Comparison of ENCODE assay signal across 8 mouse cellular contexts in genomic region chr2:30358533-30359531, GRCm38 (mm10). TPM values are rescaled to one million over a fixed set of nuclear protein-coding genes. Genes with fewer than 3 reads are reported as not detected.
DNase-seq lines count a peak whose midpoint lies in the region; ATAC-seq and TF ChIP-seq lines count a peak whose summit lies in the region.

Sh3glb2 (minus strand) TSS chr2:30359337.

- peak within 1 kb of the TSS; percentile 92 for H3K4me2 ChIP-seq in forebrain, embryonic 12.5 days
- H3K4me2 ChIP-seq in heart, embryonic 16.5 days (ENCODE audit: low read depth, low read length), result peak within 1 kb of the TSS; percentile 97
- H3K4me2 ChIP-seq in liver, postnatal 0 days (ENCODE audit: low read depth, low read length), result peak within 1 kb of the TSS; percentile 98
- peak within 1 kb of the TSS; percentile 92 for H3K4me2 ChIP-seq in neural tube, embryonic 14.5 days (ENCODE audit: low read depth, low read length)

- peaks cover 5% of the 10 kb centered on the region for H3K9me3 ChIP-seq in E14TG2a.4 (ENCODE audit: low read length)
- H3K9me3 ChIP-seq in forebrain, embryonic 12.5 days, result no peaks in the 10 kb centered on the region
- no peaks in the 10 kb centered on the region; the same call in 1 of the 2 replicates for H3K9me3 ChIP-seq in heart, embryonic 16.5 days (replicated peaks; ENCODE audit: control insufficient read depth, low read length)
- no peaks in the 10 kb centered on the region for H3K9me3 ChIP-seq in liver, postnatal 0 days (ENCODE audit: low read length)
- no peaks in the 10 kb centered on the region for H3K9me3 ChIP-seq in neural tube, embryonic 14.5 days (ENCODE audit: control insufficient read depth, low read length)

- peak within 1 kb of the TSS; percentile 76 for H3K27ac ChIP-seq in forebrain, embryonic 12.5 days
- peak within 1 kb of the TSS; percentile 90 for H3K27ac ChIP-seq in heart, embryonic 16.5 days (ENCODE audit: low read length)
- H3K27ac ChIP-seq in liver, postnatal 0 days (ENCODE audit: low read depth), result peak within 1 kb of the TSS; percentile 55
- H3K27ac ChIP-seq in neural tube, embryonic 14.5 days (ENCODE audit: low read depth, low read length), result peak within 1 kb of the TSS; percentile 64; the same call in 1 of the 2 replicates

- 3% methylated on average over 63 of the region's 73 CpGs for WGBS in forebrain, embryonic 12.5 days
- WGBS in heart, embryonic 16.5 days, result 2% methylated on average over 58 of the region's 73 CpGs
- 2% methylated on average over 49 of the region's 73 CpGs for whole genome bisulfite sequencing in liver, postnatal 0 days (ENCODE audit: insufficient replicate concordance)
- WGBS in neural tube, embryonic 14.5 days, result 3% methylated on average over 51 of the region's 73 CpGs

- peak; percentile 71 for DNase-seq in c-Kit-positive CD71-positive TER-119-positive erythroid progenitor cells, embryonic 14.5 days (ENCODE audit: low spot score)
- peak; percentile 79 to 96 for DNase-seq in kidney, postnatal 36 days
- peak; percentile 90 for DNase-seq in liver, postnatal 0 days
- DNase-seq in testis, postnatal 14 days (ENCODE audit: low spot score), result peak; percentile 83

- TF ChIP-seq CTCF in E14TG2a.4 (conservative IDR thresholded peaks at IDR 0.05; ENCODE audit: low read length), result no peak
- peak; percentile 50 for TF ChIP-seq CTCF in liver, postnatal 0 days (IDR thresholded peaks at IDR 0.05; ENCODE audit: low read depth)

- H3K4me3 ChIP-seq in E14TG2a.4 (replicated peaks; ENCODE audit: low read length), result peak within 1 kb of the TSS; percentile 92
- H3K4me3 ChIP-seq in forebrain, embryonic 12.5 days (replicated peaks), result peak within 1 kb of the TSS; percentile 75
- H3K4me3 ChIP-seq in heart, embryonic 16.5 days (ENCODE audit: low read length), result peak within 1 kb of the TSS; percentile 86
- peak within 1 kb of the TSS; percentile 79 for H3K4me3 ChIP-seq in liver, postnatal 0 days (ENCODE audit: low read depth, low read length)
- H3K4me3 ChIP-seq in neural tube, embryonic 14.5 days (ENCODE audit: low read depth, low read length), result peak within 1 kb of the TSS; percentile 78

- H3K4me1 ChIP-seq in E14TG2a.4 (replicated peaks; ENCODE audit: low read depth, low read length), result peaks cover 57% of the 10 kb centered on the region
- H3K4me1 ChIP-seq in forebrain, embryonic 12.5 days, result peaks cover 22% of the 10 kb centered on the region
- peaks cover 28% of the 10 kb centered on the region for H3K4me1 ChIP-seq in heart, embryonic 16.5 days (ENCODE audit: control insufficient read depth, insufficient read depth, low read length)
- peaks cover 13% of the 10 kb centered on the region for H3K4me1 ChIP-seq in liver, postnatal 0 days (ENCODE audit: insufficient read depth)
- H3K4me1 ChIP-seq in neural tube, embryonic 14.5 days (ENCODE audit: control insufficient read depth, insufficient read depth, low read length), result peaks cover 15% of the 10 kb centered on the region

- no peaks in the 10 kb centered on the region for H3K27me3 ChIP-seq in E14TG2a.4 (ENCODE audit: insufficient read depth, low read length)
- no peaks in the 10 kb centered on the region for H3K27me3 ChIP-seq in forebrain, embryonic 12.5 days
- no peaks in the 10 kb centered on the region for H3K27me3 ChIP-seq in heart, embryonic 16.5 days (ENCODE audit: control insufficient read depth, insufficient read depth, low read length)
- H3K27me3 ChIP-seq in liver, postnatal 0 days (ENCODE audit: insufficient read depth, low read length), result no peaks in the 10 kb centered on the region
- no peaks in the 10 kb centered on the region for H3K27me3 ChIP-seq in neural tube, embryonic 14.5 days (ENCODE audit: control insufficient read depth, insufficient read depth, low read length)

- peak; percentile 72 for ATAC-seq in forebrain, embryonic 12.5 days (ENCODE audit: low FRiP score)
- peak; percentile 60 for ATAC-seq in heart, embryonic 16.5 days (replicated peaks; ENCODE audit: extremely low read depth, insufficient read depth, low FRiP score)
- ATAC-seq in liver, postnatal 0 days, result peak; percentile 78
- peak; percentile 77 for ATAC-seq in neural tube, embryonic 14.5 days (ENCODE audit: low read depth)

- peak within 1 kb of the TSS; percentile 82 for H3K9ac ChIP-seq in forebrain, embryonic 12.5 days
- peak within 1 kb of the TSS; percentile 91 for H3K9ac ChIP-seq in heart, embryonic 16.5 days (ENCODE audit: low read length)
- peak within 1 kb of the TSS; percentile 75 for H3K9ac ChIP-seq in liver, postnatal 0 days (replicated peaks)
- peak within 1 kb of the TSS; percentile 80 for H3K9ac ChIP-seq in neural tube, embryonic 14.5 days (replicated peaks; ENCODE audit: low read depth, low read length)

- TF ChIP-seq EP300 in liver, postnatal 0 days (IDR thresholded peaks at IDR 0.05; ENCODE audit: low read depth), result no peak

- peaks cover 27% of the 10 kb centered on the region for H3K36me3 ChIP-seq in E14TG2a.4 (ENCODE audit: insufficient read depth, low read length)
- peaks cover 13% of the 10 kb centered on the region for H3K36me3 ChIP-seq in forebrain, embryonic 12.5 days (replicated peaks)
- H3K36me3 ChIP-seq in heart, embryonic 16.5 days (ENCODE audit: control insufficient read depth, insufficient read depth), result peaks cover 2% of the 10 kb centered on the region
- H3K36me3 ChIP-seq in liver, postnatal 0 days (replicated peaks; ENCODE audit: insufficient read depth, low read length), result peaks cover under 1% of the 10 kb centered on the region; the same call in 1 of the 2 replicates
- H3K36me3 ChIP-seq in neural tube, embryonic 14.5 days (ENCODE audit: control insufficient read depth, insufficient read depth, low read length), result 0 out of 2 replicates have a peak, but pooled peaks cover 3% of the 10 kb centered on the region

RNA-seq across cellular contexts. Expression of gene Sh3glb2, which starts in this region (rescaled TPM):
- 99.8 and 110 TPM in 2 replicates for polyA plus RNA-seq in forebrain, embryonic 12.5 days (2016; fragmentation: Nextera tagmentation; extraction: Ambion mirVana)
- 135 and 136 TPM in 2 replicates for polyA plus RNA-seq in heart, embryonic 16.5 days (2015; fragmentation: Nextera tagmentation; extraction: Ambion mirVana)
- 13.9 and 14.4 TPM in 2 replicates for polyA plus RNA-seq in liver, postnatal 0 days (2015; fragmentation: Nextera tagmentation; extraction: Ambion mirVana)
- 132 and 145 TPM in 2 replicates for polyA plus RNA-seq in neural tube, embryonic 14.5 days (2014; fragmentation: Nextera tagmentation; extraction: Ambion mirVana)

Comparison
In these comparisons a context has a peak if more than half of its experiments do, and no peak if none do; other contexts are left out.
1. Peak in every context shown above with its lines: DNase-seq, ATAC-seq, H3K4me3 ChIP-seq and H3K27ac ChIP-seq.